Mouse (Mus musculus) gastrocnemius, postnatal 25 days (tissue): ENCODE measurements at regions not wholly inside any gene's neighbourhood (a gene's known extent, or its start where the extent isn't known, plus 50 kb on each side); places are given as distances from the start of the nearest gene placed in this dataset.

Experiments used
- DNase-seq: peaks from one replicate; pipeline ENCODE4 v3.0.0; 2022

DNA sequence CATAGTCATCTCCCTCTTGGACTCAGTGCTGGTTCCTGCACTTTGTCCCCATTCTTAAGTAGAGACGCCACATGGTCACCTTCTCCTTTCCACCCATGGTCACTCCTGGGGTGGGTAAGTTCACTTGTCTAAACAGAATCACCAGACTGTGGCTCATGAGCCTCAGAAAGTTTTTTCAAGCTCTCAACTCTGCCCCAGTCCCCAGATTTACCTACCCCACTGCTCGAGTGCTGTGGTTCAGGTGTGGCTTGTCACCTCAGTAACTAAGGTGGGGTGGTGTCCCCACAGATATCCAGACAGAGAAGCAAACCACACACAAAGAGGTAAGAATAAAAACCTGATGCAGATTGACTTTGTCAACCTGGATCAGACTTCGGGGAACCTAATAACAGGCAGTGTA lies 87.6 kb downstream of the Rpl10-ps3 start:
- DNase-seq, result no peak

- DNase-seq, result no peak
These were observed 99.6 kb downstream of the Rpl10-ps3 start for GRCm38 (mm10) chr9:50244982-50245671.

DNA sequence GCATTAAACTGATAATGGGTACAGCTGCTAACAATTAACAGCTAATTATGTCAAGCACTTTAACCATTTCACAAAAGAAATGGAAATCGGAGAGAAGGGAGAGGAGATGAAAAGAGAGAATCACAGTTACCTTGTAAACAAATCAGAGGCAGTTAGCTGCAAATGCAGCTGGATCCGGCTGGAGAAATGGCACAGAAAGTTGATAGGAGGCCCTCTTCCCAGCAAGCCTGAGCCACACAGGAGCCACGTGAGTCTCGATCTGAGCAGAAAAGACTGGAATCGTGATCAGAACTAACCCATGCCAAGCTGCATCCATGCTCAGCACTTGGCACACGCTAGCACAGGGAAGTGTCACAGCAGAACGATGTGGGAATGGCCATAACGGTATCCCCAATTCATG lies 103.8 kb downstream of the Rpl10-ps3 start:
- DNase-seq, result no peak

DNA sequence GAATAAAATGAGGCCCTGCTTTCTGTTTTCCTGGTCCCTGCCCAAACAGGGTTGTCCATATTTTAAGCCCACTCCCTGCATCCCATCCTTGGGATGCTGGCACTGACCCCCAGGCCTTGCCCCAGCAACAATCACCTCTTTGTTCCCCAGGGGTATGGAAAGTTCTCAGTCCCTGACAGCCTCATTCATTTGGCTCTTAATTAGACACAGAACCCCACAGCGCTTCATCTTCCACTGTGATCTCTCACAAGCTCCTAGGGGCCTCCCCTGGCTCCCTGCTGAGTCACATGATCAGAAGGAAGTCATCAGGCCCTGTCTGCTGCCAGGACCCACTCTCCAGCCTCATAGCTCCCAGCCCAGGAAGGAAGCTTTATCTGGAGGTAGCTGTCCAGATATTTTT lies 108.9 kb downstream of the Rpl10-ps3 start:
- peak; percentile 20 for DNase-seq

DNA sequence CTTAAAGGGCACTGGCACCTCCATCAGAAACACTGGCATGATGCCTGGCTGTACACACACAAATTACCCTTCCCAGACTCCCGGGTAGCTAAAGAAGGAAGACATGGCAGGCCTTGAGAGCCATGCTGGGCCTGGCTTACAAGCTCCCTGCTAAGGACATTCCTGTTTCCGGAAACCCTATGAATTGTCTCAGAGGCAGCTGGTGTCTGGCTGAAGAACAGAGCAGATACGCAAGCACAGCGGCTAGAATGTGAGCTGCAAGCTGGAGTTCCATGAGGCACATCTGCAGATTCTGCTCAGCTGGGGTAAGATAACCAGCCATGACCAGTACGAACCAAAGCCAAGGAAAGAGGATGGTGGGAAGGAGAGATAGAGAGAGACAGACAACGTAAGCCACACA lies 110.1 kb downstream of the Rpl10-ps3 start:
- no peak for DNase-seq

DNA sequence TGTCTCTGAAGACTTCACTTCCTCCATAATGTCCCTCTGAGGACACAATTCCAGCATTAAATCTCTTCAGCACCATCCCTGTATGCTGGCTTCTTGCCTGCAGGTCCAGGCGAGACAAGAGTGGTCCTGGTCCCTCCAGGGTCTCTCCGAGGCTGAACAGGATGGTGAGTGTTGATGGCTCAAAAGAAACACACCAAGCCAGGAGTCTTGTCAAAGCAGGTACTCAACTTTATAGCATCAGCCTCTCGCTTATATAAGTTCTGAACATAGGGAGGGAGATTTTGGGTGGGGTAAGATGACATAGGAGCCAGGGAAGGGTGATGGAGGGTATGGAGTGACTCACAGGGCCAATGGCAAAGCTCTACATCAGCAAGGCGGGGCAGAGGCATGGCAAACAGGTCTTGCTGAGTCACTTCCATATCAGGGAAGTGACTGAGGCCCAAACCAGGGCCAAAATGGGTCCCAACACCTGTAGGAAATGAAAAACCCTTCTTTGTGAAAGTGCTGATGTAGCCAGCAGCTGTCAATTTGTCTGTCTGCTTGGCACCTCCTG lies 111.7 kb downstream of the Rpl10-ps3 start:
- DNase-seq, result no peak

DNA sequence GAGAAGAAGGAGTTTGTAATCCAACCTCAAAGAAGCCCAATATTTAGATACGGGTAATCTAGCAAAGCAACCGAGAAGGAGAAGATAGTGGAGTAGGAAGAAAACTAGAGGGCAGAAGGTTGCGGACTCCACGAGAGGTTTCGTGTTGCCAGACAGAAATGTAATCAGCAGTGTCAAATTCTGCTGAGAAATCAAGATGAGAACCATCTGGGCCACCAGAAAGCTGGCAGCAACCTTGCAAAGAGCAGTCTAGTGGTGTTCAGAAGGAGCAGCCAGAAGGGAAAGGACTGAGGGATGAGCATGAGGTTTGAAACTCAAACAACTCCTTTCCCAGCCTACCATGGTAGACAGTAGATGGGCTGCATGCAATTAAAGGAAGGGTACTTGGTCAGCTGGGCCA lies 134.3 kb downstream of the Rpl10-ps3 start:
- DNase-seq, result no peak

- no peak for DNase-seq
These were observed 145.1 kb downstream of the Rpl10-ps3 start for GRCm38 (mm10) chr9:50199422-50200218.

DNA sequence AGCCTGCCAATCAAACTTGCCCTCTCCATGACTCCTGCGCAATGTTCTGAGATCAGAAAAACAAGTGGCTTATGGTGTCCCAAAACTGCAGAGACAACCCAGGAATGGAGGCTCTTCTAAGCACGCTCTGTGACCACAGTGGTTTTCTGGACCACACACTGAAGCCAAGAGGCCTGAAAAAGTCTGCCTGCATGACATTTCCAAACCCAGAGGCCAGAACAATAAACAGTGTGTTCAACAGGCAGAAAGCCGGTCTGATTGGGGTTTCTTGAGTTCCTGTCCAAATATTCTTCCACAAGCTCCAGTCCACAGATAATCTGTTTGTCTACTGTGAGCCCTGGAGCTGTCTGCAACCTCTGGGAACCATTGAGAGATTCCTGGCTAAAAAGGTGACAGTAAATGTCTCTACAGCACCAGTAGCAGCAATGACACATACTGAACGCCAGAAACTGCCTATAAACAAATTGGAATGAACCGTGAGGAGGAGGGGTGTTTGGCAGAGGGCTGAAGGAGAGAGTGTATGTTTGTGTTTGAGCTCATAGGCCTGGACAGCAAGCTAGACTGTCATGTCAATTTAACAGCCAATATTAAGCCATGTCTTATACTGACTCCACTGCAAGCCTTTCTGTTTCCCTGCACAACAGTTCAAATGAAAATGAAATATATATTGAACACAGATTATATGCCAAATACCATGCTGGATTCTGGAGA lies 152.2 kb downstream of the Rpl10-ps3 start:
- no peak for DNase-seq

- no peak for DNase-seq
These were observed 153.6 kb downstream of the Rpl10-ps3 start for GRCm38 (mm10) chr9:50191136-50191535.

DNA sequence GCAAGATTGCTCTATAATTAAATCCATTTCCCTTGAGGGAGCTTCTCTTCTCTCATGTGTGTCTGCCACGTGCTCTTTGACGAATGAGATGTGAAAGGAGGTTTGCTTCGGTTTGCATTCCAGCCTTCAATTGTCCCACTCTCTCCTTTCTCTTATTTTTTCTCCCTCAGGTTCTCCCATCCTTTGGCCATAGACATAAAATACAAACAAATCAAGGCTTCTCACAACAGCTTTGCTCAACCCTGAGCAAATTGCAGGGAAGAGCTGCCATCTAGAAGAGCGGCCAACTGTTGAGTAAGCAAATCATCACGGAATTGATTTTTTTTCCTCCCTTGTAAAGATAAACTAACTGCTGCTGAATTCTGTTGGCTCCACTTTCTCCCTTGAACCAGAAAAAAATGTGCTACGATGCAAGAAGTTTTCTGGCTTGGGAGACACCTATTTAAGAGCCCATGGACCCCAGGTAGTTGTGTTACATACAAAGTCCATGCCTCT lies 156.1 kb downstream of the Rpl10-ps3 start:
- no peak for DNase-seq

DNA sequence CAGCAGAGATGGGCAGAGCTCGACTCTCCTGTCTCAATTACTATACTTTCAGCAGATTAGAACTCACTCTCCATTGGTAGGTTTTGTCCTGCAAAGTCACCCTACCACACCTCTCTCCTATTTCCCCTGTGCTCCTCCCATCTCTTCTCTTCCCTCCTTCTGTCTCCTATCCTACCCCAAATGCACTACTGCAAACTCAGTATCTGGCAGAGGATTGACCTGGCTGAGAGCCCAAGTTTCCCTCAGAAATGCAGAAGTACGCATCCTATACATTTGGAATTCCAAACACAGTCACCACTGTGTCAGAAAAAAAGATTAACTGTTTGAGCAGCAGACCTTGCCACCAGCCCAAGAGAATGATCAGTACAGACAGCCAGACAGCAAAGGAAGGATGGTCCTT lies 163.4 kb downstream of the Rpl10-ps3 start:
- DNase-seq, result no peak

DNA sequence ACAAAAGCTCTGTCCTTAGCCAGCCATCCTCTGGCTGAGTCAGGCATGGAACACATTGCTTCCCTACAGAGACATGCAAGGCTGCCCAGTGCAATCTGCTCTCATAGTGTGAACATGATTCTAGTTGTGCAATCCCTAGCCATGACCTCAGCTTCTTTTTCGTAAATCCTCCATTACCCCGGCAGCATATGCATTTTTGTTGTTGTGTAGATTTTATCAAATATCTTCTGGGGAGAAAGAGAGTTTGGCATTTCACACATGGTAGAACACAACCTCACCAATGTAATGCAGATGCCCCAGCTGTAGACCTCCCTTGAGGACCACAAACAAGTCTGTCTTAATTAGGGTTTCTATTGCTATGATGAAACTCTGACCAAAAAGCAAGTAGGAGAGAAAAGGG lies 168.6 kb downstream of the Rpl10-ps3 start:
- DNase-seq, result no peak

- peak; percentile 13 for DNase-seq
These were observed 172.8 kb downstream of the Rpl10-ps3 start for GRCm38 (mm10) chr9:50171826-50172464.

DNA sequence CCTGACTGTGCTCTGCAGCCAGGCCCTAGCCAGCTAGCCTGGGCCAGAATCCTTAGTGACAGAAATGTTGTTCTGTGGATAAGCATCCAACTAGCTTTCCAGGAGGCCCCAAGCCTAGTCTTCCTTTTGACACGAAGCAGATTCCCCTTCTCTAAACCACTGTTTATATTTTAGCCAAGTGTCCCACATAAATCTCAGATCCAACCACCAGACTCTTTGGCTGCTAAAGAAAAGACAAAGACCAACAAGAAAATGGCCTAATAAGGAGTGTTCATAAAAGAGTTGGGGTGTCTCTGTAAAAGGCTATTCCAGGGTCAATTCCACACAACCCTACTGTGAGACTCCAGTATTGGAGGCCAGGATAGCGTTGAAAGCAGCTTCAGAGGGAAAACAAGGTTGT lies 173.6 kb downstream of the Rpl10-ps3 start:
- no peak for DNase-seq

GRCm38 (mm10) chr9:50170637-50171036 lies 174.1 kb downstream of the Rpl10-ps3 start:
- no peak for DNase-seq

DNA sequence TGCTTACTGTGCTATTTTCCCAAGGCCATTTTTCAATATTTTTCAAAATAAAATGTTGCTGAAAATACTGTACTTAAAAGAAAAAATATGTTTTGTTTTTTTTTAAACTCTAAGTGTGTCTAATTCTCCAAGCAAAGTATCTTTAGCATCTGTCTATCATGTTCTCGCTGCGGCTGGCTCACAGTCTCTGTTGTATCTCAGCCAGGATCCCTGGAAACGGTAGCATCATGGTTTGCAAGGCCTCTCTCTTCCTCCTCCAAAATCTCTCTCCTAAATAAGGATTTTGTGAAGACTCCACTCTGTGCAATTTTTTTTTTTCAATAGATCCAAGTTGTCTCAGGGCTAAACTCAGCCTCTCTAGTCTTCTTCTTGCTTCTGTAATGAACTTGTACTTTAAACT lies 190.2 kb downstream of the Rpl10-ps3 start:
- no peak for DNase-seq

GRCm38 (mm10) chr9:50150091-50150490 lies 194.7 kb downstream of the Rpl10-ps3 start:
- DNase-seq, result no peak

- no peak for DNase-seq
These were observed 202.0 kb downstream of the Rpl10-ps3 start for GRCm38 (mm10) chr9:50142756-50143155.

DNA sequence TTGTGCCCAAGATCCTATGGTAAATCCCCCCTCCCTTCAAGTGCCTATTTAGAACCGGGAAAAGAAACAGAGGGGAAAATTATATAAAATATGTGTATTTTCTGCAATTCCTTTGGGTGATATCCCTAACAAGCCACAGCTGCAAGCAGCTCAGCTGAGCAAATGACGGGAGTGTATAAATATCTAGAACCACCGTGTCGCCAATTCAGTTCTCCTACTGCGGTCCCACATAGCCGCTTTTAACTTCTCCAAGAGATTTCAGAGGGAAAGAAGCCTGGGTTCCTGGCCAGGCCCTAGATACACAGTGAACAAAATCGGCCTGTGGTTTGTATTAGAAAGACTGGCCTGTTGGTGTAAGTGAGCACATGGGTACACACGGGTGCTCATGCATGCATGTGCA lies 202.7 kb downstream of the Rpl10-ps3 start:
- DNase-seq, result no peak

DNA sequence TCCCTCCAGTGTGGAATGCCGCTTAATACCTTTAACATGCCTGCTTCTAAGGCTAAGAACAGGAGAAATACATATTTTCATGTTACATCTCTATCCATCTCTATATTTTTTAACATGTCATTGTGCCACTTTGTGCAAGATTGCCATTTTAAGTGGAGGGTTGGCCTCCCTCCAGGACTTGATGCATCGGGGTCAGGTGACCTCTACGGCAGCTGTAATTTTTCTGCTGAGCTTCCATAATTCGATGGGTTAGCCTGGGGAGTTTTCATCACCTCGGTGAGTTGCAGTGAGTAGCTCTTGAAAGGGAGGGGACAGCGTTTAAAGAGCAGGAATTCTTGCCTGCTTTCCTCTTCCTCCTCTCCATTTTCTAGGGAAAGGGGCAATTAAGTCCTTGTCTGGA lies 203.6 kb downstream of the Rpl10-ps3 start:
- no peak for DNase-seq

DNA sequence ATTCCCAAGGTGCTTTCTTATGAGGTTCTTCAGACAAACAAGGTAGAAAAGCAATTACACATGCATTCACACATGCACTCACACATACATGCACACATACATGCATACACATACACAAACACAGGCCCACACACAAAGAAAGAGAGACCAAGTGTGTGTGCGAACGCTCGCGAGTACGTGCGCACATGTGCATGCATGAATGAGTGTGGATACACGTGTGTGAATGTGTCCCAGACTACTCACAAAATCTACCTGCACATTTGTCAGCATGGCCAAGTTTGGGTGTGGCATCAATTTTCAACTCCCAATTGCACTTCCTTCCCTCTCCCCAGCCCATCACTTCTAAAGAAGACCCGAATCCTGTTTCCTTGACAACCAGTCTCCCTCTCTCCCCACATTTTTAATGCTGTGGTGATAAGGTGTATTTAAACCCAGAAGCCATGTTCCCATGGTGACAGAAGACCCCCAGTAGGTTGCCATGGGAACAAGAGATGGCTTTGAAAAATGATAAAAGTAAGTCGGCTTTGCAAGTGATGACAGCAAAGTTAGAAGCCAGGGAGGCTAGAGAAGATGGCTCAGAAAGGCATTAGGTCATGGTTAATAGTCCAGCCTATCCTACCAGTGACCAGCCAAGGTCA lies 206.3 kb downstream of the Rpl10-ps3 start:
- DNase-seq, result no peak
